Mouse (Mus musculus): ENCODE measurements around the gene Zic5.

DNA sequence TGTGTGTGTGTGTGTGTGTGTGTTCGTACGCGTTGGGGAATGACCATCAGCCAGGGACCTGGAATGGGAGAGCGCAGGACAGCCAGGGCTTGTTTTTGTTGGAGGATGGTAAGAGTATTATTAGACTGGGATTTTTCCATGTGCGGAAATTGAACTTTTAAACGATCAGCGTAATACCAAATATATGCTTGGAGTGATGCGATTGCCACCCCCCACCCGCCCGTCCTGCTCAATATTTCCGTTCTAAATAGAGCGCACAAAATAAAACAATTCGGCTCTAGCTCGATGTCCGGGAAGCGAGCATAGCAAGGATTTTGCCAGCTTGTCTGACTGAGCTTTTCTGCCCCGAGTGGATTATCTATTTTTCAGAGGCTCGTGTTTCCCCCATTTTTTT is 11.3 kb upstream of the Zic5 start:
- TF ChIP-seq EP300 (IDR thresholded peaks at IDR 0.05; ENCODE audit: insufficient read depth, low read depth, low read length) (no peak), POLR2A (IDR thresholded peaks at IDR 0.05; ENCODE audit: insufficient read depth, low read length) (no peak), CTCF (IDR thresholded peaks at IDR 0.05; ENCODE audit: low read depth, low read length) (no peak)
